Mouse (Mus musculus): ENCODE data around the gene Stk39.

GRCm38 (mm10) chr2:68486275-68486674, 14.2 kb upstream of the Stk39 start:
- no peak for TF ChIP-seq TAL1 (IDR thresholded peaks at IDR 0.05; ENCODE audit: low read length)
- no peak for TF ChIP-seq GATA1 (IDR thresholded peaks at IDR 0.05; ENCODE audit: low read length)

Data from erythroblast, embryonic 14.5 days (primary cell).